Mouse (Mus musculus) kidney, adult 2 months (tissue): ENCODE measurements around the gene Ism1. TPM values are rescaled to one million over a fixed set of nuclear protein-coding genes. Genes with fewer than 3 reads are reported as not detected.

Experiments
- DNase-seq: peaks from one replicate; pipeline ENCODE4 v3.0.0; 2021
- H3K27ac ChIP-seq: fragments of 200-500 bp; 2 replicates; pipeline ENCODE4 v1.5.1; 2012; ENCODE audit warnings: low read depth, low read length, control low read depth, inconsistent platforms; ENCODE audit not compliant: insufficient read depth
- H3K27me3 ChIP-seq: fragments of 200-500 bp; replicated peaks from 2 replicates; pipeline ENCODE4 v1.6.1; 2012; ENCODE audit warnings: mild to moderate bottlenecking, moderate library complexity, low read length, inconsistent platforms; ENCODE audit not compliant: control insufficient read depth, insufficient read depth
- H3K36me3 ChIP-seq: fragments of 200-500 bp; 2 replicates; pipeline ENCODE4 v1.6.1; 2012; ENCODE audit warnings: mild to moderate bottlenecking, moderate library complexity, low read length, inconsistent platforms; ENCODE audit not compliant: control insufficient read depth, insufficient read depth
- H3K4me1 ChIP-seq: fragments of 200-500 bp; 2 replicates; pipeline ENCODE4 v1.6.1; 2011; ENCODE audit warnings: low read length; ENCODE audit not compliant: control insufficient read depth, insufficient read depth
- H3K4me3 ChIP-seq: fragments of 200-500 bp; 2 replicates; pipeline ENCODE4 v1.5.1; 2011; ENCODE audit warnings: mild to moderate bottlenecking, low read depth, low read length, control low read depth; ENCODE audit not compliant: insufficient read depth
- CTCF ChIP-seq: fragments of 200-500 bp; conservative IDR thresholded peaks from 2 replicates; pipeline ENCODE4 v1.5.1; 2011; ENCODE audit warnings: low read depth, mild to moderate bottlenecking, control low read depth, low read length, moderate library complexity, mixed read lengths; ENCODE audit not compliant: insufficient read depth, insufficient read length
- POLR2A ChIP-seq: fragments of 200-500 bp; IDR thresholded peaks from one replicate; pipeline ENCODE4 v1.6.1; 2011; ENCODE audit warnings: low read depth, low read length, control low read depth
- WGBS: fragments of 180-500 bp; shearing (Covaris S2); methylation state at CpG from one replicate; pipeline ENCODE4 v1.1.7; 2018; 5-methylcytosine and 5-hydroxymethylcytosine counted together
- polyA plus RNA-seq: library from polyadenylated mRNA; depleted of rRNA; stranded (reverse); fragments of >200 nt; gene quantifications from 2 replicates; pipeline ENCODE4 v1.2.3, GENCODE M21; 2012

Gene Ism1
- polyA plus RNA-seq, 1 experiment: 0.67 TPM

GRCm38 (mm10) chr2:139656750-139657149 is 21.2 kb upstream of the Ism1 start:
- H3K27ac ChIP-seq: no peak overlapping the region
- no peaks in the 10 kb centered on the region for H3K36me3 ChIP-seq
- H3K4me3 ChIP-seq: no peak overlapping the region
- no peak for TF ChIP-seq CTCF
- no peak for TF ChIP-seq POLR2A
- WGBS: 43% methylated on average over 4 of the region's 4 CpGs
- DNase-seq: no peak
- H3K4me1 ChIP-seq: no peaks in the 10 kb centered on the region
- H3K27me3 ChIP-seq: no peaks in the 10 kb centered on the region

- DNase-seq: no peak
- Histone ChIP-seq H3K27ac (no peak overlapping the region), H3K4me3 (no peak overlapping the region), H3K27me3 (no peaks in the 10 kb centered on the region; the same call in 1 of the 2 replicates), H3K36me3 (no peaks in the 10 kb centered on the region), H3K4me1 (peaks cover under 1% of the 10 kb centered on the region; the same call in 1 of the 2 replicates)
- 73% methylated on average over 3 of the region's 3 CpGs for WGBS
- TF ChIP-seq CTCF (no peak), POLR2A (no peak)
Measured at GRCm38 (mm10) chr2:139671838-139672237, 6.1 kb upstream of the Ism1 start.

GRCm38 (mm10) chr2:139672371-139672770 is 5.6 kb upstream of the Ism1 start:
- H3K4me3 ChIP-seq: no peak overlapping the region
- no peak for DNase-seq
- H3K36me3 ChIP-seq: no peaks in the 10 kb centered on the region
- TF ChIP-seq POLR2A: no peak
- TF ChIP-seq CTCF: no peak
- H3K4me1 ChIP-seq: peaks cover 2% of the 10 kb centered on the region; the same call in 1 of the 2 replicates
- WGBS: 59% methylated on average over 2 of the region's 2 CpGs
- no peaks in the 10 kb centered on the region; the same call in 1 of the 2 replicates for H3K27me3 ChIP-seq
- no peak overlapping the region for H3K27ac ChIP-seq

GRCm38 (mm10) chr2:139677065-139677762 is 764 bp upstream of the Ism1 start:
- Histone ChIP-seq H3K4me3 (peak overlapping the region; percentile 64), H3K27ac (no peak overlapping the region), H3K27me3 (no peaks in the 10 kb centered on the region; the same call in 1 of the 2 replicates), H3K36me3 (no peaks in the 10 kb centered on the region), H3K4me1 (peaks cover 2% of the 10 kb centered on the region; the same call in 1 of the 2 replicates)
- peak; percentile 67 for DNase-seq
- no peak for TF ChIP-seq CTCF
- peak; percentile 23 for TF ChIP-seq POLR2A
- under 1% methylated on average over 52 of the region's 52 CpGs for WGBS

- no peak overlapping the region for H3K27ac ChIP-seq
- H3K27me3 ChIP-seq: no peaks in the 10 kb centered on the region
- DNase-seq: peak; percentile 33
- TF ChIP-seq POLR2A: no peak
- no peak for TF ChIP-seq CTCF
- H3K36me3 ChIP-seq: no peaks in the 10 kb centered on the region
- whole genome bisulfite sequencing: 2% methylated on average over 83 of the region's 84 CpGs
- H3K4me1 ChIP-seq: peaks cover 2% of the 10 kb centered on the region; the same call in 1 of the 2 replicates
- H3K4me3 ChIP-seq: peak overlapping the region; percentile 64
Measured at GRCm38 (mm10) chr2:139678275-139679140, 530 bp downstream of the Ism1 start.

- Histone ChIP-seq H3K4me1 (no peaks in the 10 kb centered on the region), H3K27me3 (no peaks in the 10 kb centered on the region), H3K4me3 (no peak overlapping the region), H3K27ac (no peak overlapping the region), H3K36me3 (no peaks in the 10 kb centered on the region)
- DNase-seq: no peak
- TF ChIP-seq POLR2A: no peak
- no peak for TF ChIP-seq CTCF
- WGBS: 83% methylated on average over 3 of the region's 3 CpGs
Measured at GRCm38 (mm10) chr2:139682540-139682939, 4.6 kb downstream of the Ism1 start.
